Mouse (Mus musculus): ENCODE measurements around the gene Ethe1. TPM values are rescaled to one million over a fixed set of nuclear protein-coding genes. Genes with fewer than 3 reads are reported as not detected.
"Not testable (repeated sequence)": the region's sequence is repeated elsewhere in the genome, so short reads cannot be mapped to it uniquely, and the experiment has no call there.

Gene Ethe1
- total RNA-seq, 2 experiments from 2014 or later = 25.5 to 29.0 TPM

GRCm38 (mm10) chr7:24610879-24611494 is 23.6 kb downstream of the Ethe1 start:
- peak; percentile 95 for DNase-seq (ENCODE audit: low spot score)

GRCm38 (mm10) chr7:24611709-24612108 is 24.4 kb downstream of the Ethe1 start:
- no peak for DNase-seq (ENCODE audit: low spot score)

GRCm38 (mm10) chr7:24612308-24612910 is 25.1 kb downstream of the Ethe1 start:
- DNase-seq (ENCODE audit: low spot score) = no peak

GRCm38 (mm10) chr7:24614816-24615215 is 27.5 kb downstream of the Ethe1 start:
- DNase-seq (ENCODE audit: low spot score) = no peak

GRCm38 (mm10) chr7:24617763-24618162 is 30.4 kb downstream of the Ethe1 start:
- DNase-seq (ENCODE audit: low spot score) = no peak

GRCm38 (mm10) chr7:24618374-24618773 is 31.0 kb downstream of the Ethe1 start:
- not testable (repeated sequence) for DNase-seq (ENCODE audit: low spot score)

GRCm38 (mm10) chr7:24619671-24620397 is 32.5 kb downstream of the Ethe1 start:
- no peak for DNase-seq (ENCODE audit: low spot score)

GRCm38 (mm10) chr7:24621193-24621592 is 33.9 kb downstream of the Ethe1 start:
- DNase-seq (ENCODE audit: low spot score) = no peak

GRCm38 (mm10) chr7:24622967-24623366 is 35.6 kb downstream of the Ethe1 start:
- no peak for DNase-seq (ENCODE audit: low spot score)

GRCm38 (mm10) chr7:24628685-24629610 is 41.6 kb downstream of the Ethe1 start:
- peak; percentile 89 for DNase-seq (ENCODE audit: low spot score)

GRCm38 (mm10) chr7:24629672-24630071 is 42.3 kb downstream of the Ethe1 start:
- no peak for DNase-seq (ENCODE audit: low spot score)

- DNase-seq (ENCODE audit: low spot score) = no peak
These were observed 43.0 kb downstream of the Ethe1 start for GRCm38 (mm10) chr7:24630116-24630880.

GRCm38 (mm10) chr7:24636264-24636663 is 48.9 kb downstream of the Ethe1 start, which contains the start of gene Lypd3:
Gene Lypd3, plus strand, starts transcription at chr7:24636550.
- DNase-seq (ENCODE audit: low spot score) = no peak

GRCm38 (mm10) chr7:24637046-24637445 is 49.7 kb downstream of the Ethe1 start:
- no peak for DNase-seq (ENCODE audit: low spot score)

- no peak for DNase-seq (ENCODE audit: low spot score)
These were observed 50.9 kb downstream of the Ethe1 start for GRCm38 (mm10) chr7:24638026-24638856.

GRCm38 (mm10) chr7:24640450-24640849 is 53.1 kb downstream of the Ethe1 start:
- DNase-seq (ENCODE audit: low spot score) = no peak

GRCm38 (mm10) chr7:24642491-24642890 is 55.1 kb downstream of the Ethe1 start:
- peak; percentile 43 for DNase-seq (ENCODE audit: low spot score)

- no peak for DNase-seq (ENCODE audit: low spot score)
These were observed 57.1 kb downstream of the Ethe1 start for GRCm38 (mm10) chr7:24644492-24644891.

- DNase-seq (ENCODE audit: low spot score) = no peak
These were observed 57.7 kb downstream of the Ethe1 start for GRCm38 (mm10) chr7:24644996-24645395.

GRCm38 (mm10) chr7:24646486-24646885 is 59.1 kb downstream of the Ethe1 start:
- no peak for DNase-seq (ENCODE audit: low spot score)
